Mouse (Mus musculus): ENCODE results near the gene Bcl2l13. TPM values are rescaled to one million over a fixed set of nuclear protein-coding genes. Genes with fewer than 3 reads are reported as not detected.
A peak's percentile ranks its signal among the peaks of the same experiment; 100 is the strongest.
"Not testable (repeated sequence)": the region's sequence is repeated elsewhere in the genome, so short reads cannot be mapped to it uniquely, and the experiment has no call there.

Bcl2l13 gene
- polyA plus RNA-seq, 1 experiment from 2014 or later = 34.3 TPM

DNA sequence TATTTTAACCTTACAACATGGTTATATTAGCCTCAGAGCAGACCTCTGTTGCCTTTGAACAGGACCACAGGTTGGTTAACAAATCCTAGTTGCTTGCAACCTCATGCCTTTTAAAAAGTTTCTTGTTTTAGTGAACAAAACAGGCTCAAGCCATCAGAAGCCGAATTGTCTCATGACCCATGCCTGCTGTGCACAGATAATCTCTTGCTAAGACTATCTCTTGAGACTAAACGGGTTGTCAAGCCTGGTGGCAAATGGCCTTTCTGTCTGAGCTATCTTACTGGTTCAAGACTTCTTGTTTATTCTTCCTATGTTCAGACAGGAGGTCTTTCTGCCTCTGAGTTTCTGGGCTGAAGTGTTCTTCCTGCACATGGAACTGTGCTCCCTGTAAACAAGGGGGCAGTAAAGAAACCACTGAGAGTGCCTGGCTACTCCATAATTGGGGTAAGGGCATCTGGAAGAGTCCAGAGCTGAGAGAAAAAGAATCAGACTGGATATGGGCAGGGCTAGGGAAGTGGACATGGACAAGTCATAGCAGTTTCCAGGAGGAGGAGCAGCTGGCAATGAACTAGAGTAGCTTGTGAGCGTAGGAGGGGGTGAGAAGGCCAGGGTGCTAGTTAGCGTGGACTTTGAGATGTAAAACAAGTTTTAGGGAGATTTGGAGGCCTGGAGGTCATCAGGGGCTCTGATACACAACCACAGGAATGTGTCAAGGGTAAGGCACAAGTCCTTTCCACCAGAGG is 5.0 kb upstream of the Bcl2l13 start:
- H3K27ac ChIP-seq (replicated peaks) = peak overlapping the region; percentile 100
- no peaks in the 10 kb centered on the region for H3K9me3 ChIP-seq (replicated peaks)
- peaks cover 73% of the 10 kb centered on the region for H3K4me1 ChIP-seq (replicated peaks)
- H3K27me3 ChIP-seq = no peaks in the 10 kb centered on the region
- WGBS (ENCODE audit: insufficient replicate concordance) = 8% methylated on average over 4 of the region's 4 CpGs
- H3K4me2 ChIP-seq = peak overlapping the region; percentile 60
- no peaks in the 10 kb centered on the region for H3K36me3 ChIP-seq (replicated peaks)
- ATAC-seq (ENCODE audit: insufficient read depth) = peak; percentile 58
- H3K4me3 ChIP-seq (replicated peaks) = peak overlapping the region; percentile 19
- H3K9ac ChIP-seq = peak overlapping the region; percentile 57

DNA sequence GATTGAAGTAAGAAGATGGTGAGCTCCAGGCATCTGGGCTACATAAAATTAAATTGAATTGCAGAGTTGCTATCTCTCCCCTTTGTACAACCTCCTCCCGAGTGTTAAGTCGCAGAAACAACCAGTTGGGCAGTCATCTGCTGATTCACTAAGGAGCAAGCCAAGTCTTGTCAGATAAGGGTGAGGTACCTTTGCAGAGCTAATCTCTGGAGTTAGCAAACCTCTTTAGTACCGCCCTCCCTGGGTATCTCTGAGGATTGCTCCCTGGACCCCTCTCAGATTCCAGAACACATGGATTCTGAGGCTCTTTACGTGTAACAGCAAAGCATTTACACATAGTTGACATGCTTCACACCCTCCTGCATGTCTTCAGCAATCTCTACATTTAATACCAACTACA is 3.9 kb upstream of the Bcl2l13 start:
- 22% methylated on average over 4 of the region's 4 CpGs for WGBS (ENCODE audit: insufficient replicate concordance)
- ATAC-seq (ENCODE audit: insufficient read depth) = peak; percentile 63
- peaks cover 74% of the 10 kb centered on the region for H3K4me1 ChIP-seq (replicated peaks)

GRCm38 (mm10) chr6:120834766-120835321 is 1.2 kb upstream of the Bcl2l13 start:
- no peaks in the 10 kb centered on the region for H3K9me3 ChIP-seq (replicated peaks)
- H3K4me1 ChIP-seq (replicated peaks) = peaks cover 77% of the 10 kb centered on the region
- no peak for ATAC-seq (ENCODE audit: insufficient read depth)
- H3K4me3 ChIP-seq (replicated peaks) = peak overlapping the region; percentile 87; the same call in 1 of the 2 replicates
- H3K27me3 ChIP-seq = no peaks in the 10 kb centered on the region
- H3K9ac ChIP-seq = no peak overlapping the region
- peaks cover 14% of the 10 kb centered on the region for H3K36me3 ChIP-seq (replicated peaks)
- H3K27ac ChIP-seq (replicated peaks) = peak overlapping the region; percentile 96
- WGBS (ENCODE audit: insufficient replicate concordance) = 21% methylated on average over 4 of the region's 4 CpGs
- peak overlapping the region; percentile 77 for H3K4me2 ChIP-seq

More for the DNA sequence above, 3.9 kb upstream of the Bcl2l13 start:
- Histone ChIP-seq H3K4me3 (replicated peaks) (0 out of 2 replicates have a peak overlapping the region, but pooled peaks have one; percentile 19), H3K36me3 (replicated peaks) (no peaks in the 10 kb centered on the region), H3K9me3 (replicated peaks) (no peaks in the 10 kb centered on the region), H3K27ac (replicated peaks) (peak overlapping the region; percentile 100), H3K27me3 (no peaks in the 10 kb centered on the region), H3K9ac (peak overlapping the region; percentile 57), H3K4me2 (peak overlapping the region; percentile 60)

DNA sequence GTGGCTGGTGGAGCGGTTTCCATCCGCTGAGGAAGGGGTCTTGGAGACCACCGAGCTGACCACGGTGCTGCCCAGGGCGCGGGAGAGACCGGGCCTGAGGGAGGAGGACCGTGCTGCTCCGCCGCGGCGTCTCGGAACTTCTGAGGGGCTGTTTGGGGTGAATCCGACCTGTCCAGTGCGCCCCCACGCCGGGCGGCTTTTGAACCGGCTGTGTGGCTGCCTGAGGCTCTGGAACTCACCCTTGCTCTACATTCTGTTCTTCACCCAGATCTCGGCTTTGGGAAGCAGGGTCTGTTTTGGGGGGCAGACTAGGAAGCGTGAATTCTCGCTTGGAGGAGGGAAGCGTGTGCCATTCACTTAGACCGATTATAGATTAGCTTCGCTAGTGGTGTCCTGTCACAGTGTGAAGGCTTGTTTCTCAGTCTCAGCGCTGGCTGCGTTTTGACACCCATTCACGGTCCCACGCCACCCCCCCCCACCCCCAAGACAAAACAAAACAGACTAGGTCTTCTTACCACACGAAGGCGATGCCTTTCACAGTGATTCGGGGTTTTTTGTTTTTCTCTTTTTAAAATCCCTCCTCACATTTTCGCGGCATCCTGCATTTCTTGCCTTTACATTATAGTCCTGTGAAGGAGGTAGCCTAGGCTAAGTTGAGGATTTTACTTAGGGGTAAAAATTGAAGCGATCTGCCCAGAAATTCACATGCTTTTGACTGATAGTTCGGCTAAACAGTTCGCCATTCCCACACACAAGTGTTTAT is 558 bp downstream of the Bcl2l13 start:
- Histone ChIP-seq H3K9ac (peak overlapping the region; percentile 99), H3K36me3 (replicated peaks) (peaks cover 25% of the 10 kb centered on the region), H3K27ac (replicated peaks) (peak overlapping the region; percentile 96), H3K9me3 (replicated peaks) (no peaks in the 10 kb centered on the region), H3K27me3 (no peaks in the 10 kb centered on the region), H3K4me1 (replicated peaks) (peaks cover 75% of the 10 kb centered on the region), H3K4me3 (replicated peaks) (peak overlapping the region; percentile 87), H3K4me2 (peak overlapping the region; percentile 77)
- 2% methylated on average over 37 of the region's 37 CpGs for WGBS (ENCODE audit: insufficient replicate concordance)
- peak; percentile 40 for ATAC-seq (ENCODE audit: insufficient read depth)

DNA sequence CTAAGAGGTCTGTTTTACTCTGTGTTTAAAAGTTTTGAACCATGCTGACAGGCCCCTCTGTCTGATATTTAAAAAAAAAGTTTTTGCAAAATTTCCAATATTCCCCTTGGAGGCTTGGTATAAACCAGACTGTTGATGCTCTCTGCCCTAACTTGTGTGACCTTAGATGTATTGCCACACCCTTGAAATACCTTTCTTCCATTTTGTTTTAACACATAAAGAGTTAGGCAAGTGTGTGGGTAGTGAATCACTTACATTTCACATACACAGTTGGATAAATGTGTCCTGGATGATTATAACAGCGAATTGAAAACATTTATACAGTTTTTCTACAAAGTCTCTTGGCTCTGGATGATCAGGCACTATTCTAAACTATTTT is 1.1 kb downstream of the Bcl2l13 start:
- H3K9ac ChIP-seq = peak overlapping the region; percentile 99
- H3K27me3 ChIP-seq = no peaks in the 10 kb centered on the region
- WGBS (ENCODE audit: insufficient replicate concordance) = 27% methylated on average over 1 of the region's 1 CpGs
- ATAC-seq (ENCODE audit: insufficient read depth) = no peak
- H3K36me3 ChIP-seq (replicated peaks) = peaks cover 25% of the 10 kb centered on the region
- H3K27ac ChIP-seq (replicated peaks) = peak overlapping the region; percentile 96
- H3K4me1 ChIP-seq (replicated peaks) = peaks cover 75% of the 10 kb centered on the region
- peak overlapping the region; percentile 87 for H3K4me3 ChIP-seq (replicated peaks)
- H3K9me3 ChIP-seq (replicated peaks) = no peaks in the 10 kb centered on the region
- H3K4me2 ChIP-seq = peak overlapping the region; percentile 77

- no peak for ATAC-seq (ENCODE audit: insufficient read depth)
- peaks cover 36% of the 10 kb centered on the region for H3K36me3 ChIP-seq (replicated peaks)
- no peaks in the 10 kb centered on the region for H3K27me3 ChIP-seq
- H3K9me3 ChIP-seq (replicated peaks) = no peaks in the 10 kb centered on the region
- no peak overlapping the region for H3K4me3 ChIP-seq (replicated peaks)
- peaks cover 70% of the 10 kb centered on the region for H3K4me1 ChIP-seq (replicated peaks)
- no peak overlapping the region for H3K4me2 ChIP-seq
- 89% methylated on average over 7 of the region's 7 CpGs for WGBS (ENCODE audit: insufficient replicate concordance)
- H3K27ac ChIP-seq (replicated peaks) = peak overlapping the region; percentile 41; the same call in 1 of the 2 replicates
- H3K9ac ChIP-seq = no peak overlapping the region
Measured at GRCm38 (mm10) chr6:120840258-120840657, 4.2 kb downstream of the Bcl2l13 start.

GRCm38 (mm10) chr6:120841754-120842153 is 5.7 kb downstream of the Bcl2l13 start:
- Histone ChIP-seq H3K4me2 (peak overlapping the region; percentile 31; the same call in 1 of the 2 replicates), H3K9ac (no peak overlapping the region)

GRCm38 (mm10) chr6:120850720-120851119 is 14.7 kb downstream of the Bcl2l13 start:
- not testable (repeated sequence) for H3K4me3 ChIP-seq (replicated peaks); H3K9ac ChIP-seq; H3K27me3 ChIP-seq; H3K9me3 ChIP-seq (replicated peaks); H3K27ac ChIP-seq (replicated peaks); ATAC-seq (ENCODE audit: insufficient read depth); H3K4me2 ChIP-seq
- Histone ChIP-seq H3K36me3 (replicated peaks) (peaks cover 71% of the 10 kb centered on the region), H3K4me1 (replicated peaks) (peaks cover 22% of the 10 kb centered on the region)

More at GRCm38 (mm10) chr6:120841754-120842153, 5.7 kb downstream of the Bcl2l13 start:
- no peak overlapping the region for H3K4me3 ChIP-seq (replicated peaks)
- H3K9me3 ChIP-seq (replicated peaks) = no peaks in the 10 kb centered on the region
- WGBS (ENCODE audit: insufficient replicate concordance) = 45% methylated on average over 5 of the region's 5 CpGs
- ATAC-seq (ENCODE audit: insufficient read depth) = peak; percentile 60
- peaks cover 36% of the 10 kb centered on the region for H3K36me3 ChIP-seq (replicated peaks)
- H3K27ac ChIP-seq (replicated peaks) = peak overlapping the region; percentile 53
- peaks cover 72% of the 10 kb centered on the region for H3K4me1 ChIP-seq (replicated peaks)
- no peaks in the 10 kb centered on the region for H3K27me3 ChIP-seq

DNA sequence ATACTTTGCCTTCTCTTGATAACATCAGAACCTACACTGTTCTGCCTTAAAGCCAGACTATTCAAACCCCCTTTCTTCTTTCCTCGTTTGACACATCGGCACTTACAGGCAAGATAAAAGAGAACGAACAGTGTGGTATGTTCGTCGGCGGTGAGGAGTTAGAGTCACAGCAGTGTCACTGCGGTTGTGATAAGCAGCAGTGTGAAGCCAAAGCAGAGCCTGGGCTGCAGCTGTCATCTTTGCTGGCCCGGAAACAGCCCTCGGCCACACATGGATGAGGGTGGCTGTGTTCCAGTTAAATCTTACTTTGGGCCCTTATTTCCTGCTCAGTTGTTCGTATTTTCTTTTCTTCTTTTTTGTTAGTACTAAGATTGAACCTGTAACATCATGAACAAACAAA is 18.4 kb downstream of the Bcl2l13 start:
- Histone ChIP-seq H3K9ac (no peak overlapping the region), H3K27me3 (no peaks in the 10 kb centered on the region), H3K9me3 (replicated peaks) (no peaks in the 10 kb centered on the region), H3K4me3 (replicated peaks) (no peak overlapping the region), H3K4me2 (peak overlapping the region; percentile 31), H3K36me3 (replicated peaks) (peaks cover 75% of the 10 kb centered on the region), H3K4me1 (replicated peaks) (peaks cover 43% of the 10 kb centered on the region), H3K27ac (replicated peaks) (peak overlapping the region; percentile 75)
- WGBS (ENCODE audit: insufficient replicate concordance) = 21% methylated on average over 10 of the region's 10 CpGs
- peak; percentile 84 for ATAC-seq (ENCODE audit: insufficient read depth)

- Histone ChIP-seq H3K27ac (replicated peaks) (peak overlapping the region; percentile 25; the same call in 1 of the 2 replicates), H3K4me1 (replicated peaks) (peaks cover 52% of the 10 kb centered on the region), H3K9me3 (replicated peaks) (no peaks in the 10 kb centered on the region), H3K27me3 (no peaks in the 10 kb centered on the region), H3K9ac (no peak overlapping the region), H3K4me3 (replicated peaks) (no peak overlapping the region), H3K36me3 (replicated peaks) (peaks cover 81% of the 10 kb centered on the region), H3K4me2 (no peak overlapping the region)
- WGBS (ENCODE audit: insufficient replicate concordance) = 72% methylated on average over 8 of the region's 8 CpGs
- ATAC-seq (ENCODE audit: insufficient read depth) = peak; percentile 27; the same call in 1 of the 2 replicates
Measured at GRCm38 (mm10) chr6:120858217-120858711, 22.3 kb downstream of the Bcl2l13 start.

DNA sequence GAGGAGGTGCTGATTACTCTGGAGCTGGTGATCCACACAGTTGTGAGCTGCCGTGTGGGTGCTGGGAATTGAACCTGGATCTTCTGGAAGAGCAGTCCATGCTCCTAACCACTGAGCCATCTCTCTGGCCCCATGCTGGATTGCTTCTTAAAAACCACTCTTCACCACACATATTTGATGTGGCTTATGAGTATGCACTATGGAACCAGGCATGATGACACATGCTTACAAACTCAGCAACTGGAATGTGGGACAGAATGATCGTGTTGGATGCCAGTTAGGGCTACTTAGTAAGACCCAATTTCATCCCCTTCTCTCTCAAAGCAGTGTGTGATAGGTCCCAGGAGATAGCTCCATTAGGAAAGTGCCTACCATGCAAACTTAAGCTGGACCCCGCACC is 24.1 kb downstream of the Bcl2l13 start:
- Histone ChIP-seq H3K27me3 (no peaks in the 10 kb centered on the region), H3K4me1 (replicated peaks) (peaks cover 39% of the 10 kb centered on the region), H3K9me3 (replicated peaks) (no peaks in the 10 kb centered on the region), H3K36me3 (replicated peaks) (peaks cover 86% of the 10 kb centered on the region), H3K27ac (replicated peaks) (no peak overlapping the region), H3K4me2 (no peak overlapping the region), H3K9ac (no peak overlapping the region), H3K4me3 (replicated peaks) (no peak overlapping the region)
- no peak for ATAC-seq (ENCODE audit: insufficient read depth)
- 83% methylated on average over 3 of the region's 3 CpGs for WGBS (ENCODE audit: insufficient replicate concordance)
